Mouse (Mus musculus) cerebellum, adult 2 months (tissue): Measurements from ENCODE around the gene Cdc25b.

Experiments
- CTCF ChIP-seq: fragments of 200-500 bp; IDR thresholded peaks from 2 replicates; pipeline ENCODE4 v1.5.1; 2011; ENCODE audit warnings: low read depth, mild to moderate bottlenecking, control low read depth, low read length, moderate library complexity, borderline replicate concordance; ENCODE audit not compliant: insufficient read depth
- POLR2A ChIP-seq: fragments of 200-500 bp; IDR thresholded peaks from 2 replicates; pipeline ENCODE4 v1.6.1; 2011; ENCODE audit warnings: low read length, control low read depth, borderline replicate concordance; ENCODE audit not compliant: insufficient read depth

DNA sequence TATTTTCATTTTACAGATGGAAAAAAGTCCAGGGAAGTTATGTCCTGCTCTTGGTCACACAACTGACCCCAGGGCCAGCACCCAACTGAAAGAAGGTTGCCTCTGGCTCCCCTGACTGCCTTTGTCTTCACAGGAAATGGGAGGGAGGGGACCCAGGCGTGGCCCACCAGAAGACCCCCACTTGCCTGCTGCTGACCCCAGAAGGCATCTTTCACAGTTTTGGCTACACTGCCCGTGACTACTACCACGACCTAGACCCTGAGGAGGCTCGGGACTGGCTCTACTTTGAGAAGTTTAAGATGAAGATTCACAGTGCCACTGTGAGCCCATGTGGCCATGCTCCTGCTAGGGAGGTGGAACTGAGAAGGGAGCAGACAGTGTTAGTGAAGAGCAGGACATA lies 48.5 kb upstream of the Cdc25b start:
- TF ChIP-seq CTCF (no peak), POLR2A (no peak)
